Mouse (Mus musculus) olfactory bulb, adult 2 months (tissue): ENCODE measurements at regions not wholly inside any gene's neighbourhood (a gene's known extent, or its start where the extent isn't known, plus 50 kb on each side); places are given as distances from the start of the nearest gene placed in this dataset.

Source experiments
- CTCF ChIP-seq: fragments of 200-500 bp; IDR thresholded peaks from 2 replicates; pipeline ENCODE4 v1.5.1; 2012; ENCODE audit warnings: low read depth, mild to moderate bottlenecking, low read length, moderate library complexity; ENCODE audit not compliant: insufficient read depth
- POLR2A ChIP-seq: fragments of 200-500 bp; IDR thresholded peaks from 2 replicates; pipeline ENCODE4 v1.6.1; 2012; ENCODE audit warnings: mild to moderate bottlenecking, low read depth, low read length, moderate library complexity; ENCODE audit not compliant: insufficient read depth

DNA sequence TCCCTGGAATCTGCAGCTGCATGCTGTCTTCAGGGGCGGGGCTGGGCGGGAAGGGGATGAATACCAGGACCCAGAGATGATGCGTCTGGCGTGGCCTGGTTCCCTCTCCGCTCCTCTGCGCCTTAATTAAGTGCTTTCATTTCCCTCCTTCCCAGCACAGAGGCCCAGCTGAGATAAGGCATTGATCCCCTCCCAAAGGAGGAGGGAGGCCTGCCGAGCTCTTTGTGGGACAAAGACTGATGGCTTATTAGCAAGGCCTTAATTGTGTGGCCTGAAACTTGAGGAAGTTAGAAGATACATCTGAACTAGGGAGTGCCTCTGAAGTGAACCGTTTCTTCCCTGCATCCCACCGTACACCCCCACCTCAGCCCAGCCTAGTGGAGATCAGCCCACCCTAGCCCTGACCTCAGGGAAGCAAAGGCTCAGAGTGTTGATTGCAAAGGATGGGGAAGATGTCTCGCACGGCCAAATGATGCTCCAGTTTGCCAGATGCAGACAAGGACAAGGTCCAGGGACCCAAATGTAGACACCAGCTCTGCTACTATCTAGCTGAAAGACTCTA lies 102.0 kb upstream of the Csf3r start:
- TF ChIP-seq POLR2A (no peak), CTCF (no peak)
